Mouse (Mus musculus) heart, embryonic 13.5 days (tissue): ENCODE results near the gene Mdga1. TPM values are rescaled to one million over a fixed set of nuclear protein-coding genes. Genes with fewer than 3 reads are reported as not detected.
A peak's percentile ranks its signal among the peaks of the same experiment; 100 is the strongest.

ENCODE experiments used
- ATAC-seq: fragments of 200-750 bp; cut with Nextera tagmentation; 2 replicates; pipeline ENCODE4 v1.8.0; 2017; ENCODE audit warnings: moderate TSS enrichment; ENCODE audit not compliant: insufficient number of reproducible peaks, low FRiP score, low TSS enrichment; ENCODE audit errors: extremely low read depth
- H3K27ac ChIP-seq: fragments of 300-500 bp; sonication (generic); replicated peaks from 2 replicates; pipeline ENCODE4 v1.5.1; 2015; ENCODE audit warnings: moderate library complexity, mild to moderate bottlenecking, inconsistent platforms
- H3K27me3 ChIP-seq: fragments of 300-500 bp; sonication (generic); replicated peaks from 2 replicates; pipeline ENCODE4 v1.6.1; 2015; ENCODE audit warnings: mild to moderate bottlenecking, inconsistent platforms
- H3K36me3 ChIP-seq: fragments of 300-500 bp; sonication (generic); 2 replicates; pipeline ENCODE4 v1.6.1; 2015; ENCODE audit warnings: mild to moderate bottlenecking, inconsistent platforms
- H3K4me1 ChIP-seq: fragments of 300-500 bp; sonication (generic); 2 replicates; pipeline ENCODE4 v1.6.1; 2015; ENCODE audit warnings: inconsistent platforms
- H3K4me2 ChIP-seq: fragments of 300-500 bp; sonication (generic); 2 replicates; pipeline ENCODE4 v1.6.1; 2015; ENCODE audit warnings: inconsistent platforms, mild to moderate bottlenecking, moderate library complexity
- H3K4me3 ChIP-seq: fragments of 300-500 bp; sonication (generic); 2 replicates; pipeline ENCODE4 v1.5.1; 2015; ENCODE audit warnings: moderate library complexity, mild to moderate bottlenecking, inconsistent platforms
- H3K9ac ChIP-seq: fragments of 300-500 bp; sonication (generic); 2 replicates; pipeline ENCODE4 v1.6.1; 2015; ENCODE audit warnings: inconsistent platforms, mild to moderate bottlenecking, moderate library complexity
- H3K9me3 ChIP-seq: fragments of 300-500 bp; sonication (generic); 2 replicates; pipeline ENCODE4 v1.6.1; 2016; ENCODE audit warnings: inconsistent platforms
- WGBS: fragments of 180-500 bp; shearing (Covaris S2); methylation state at CpG from one replicate; pipeline ENCODE4 v1.1.7; 2015; ENCODE audit warnings: mixed read lengths; 5-methylcytosine and 5-hydroxymethylcytosine counted together
- polyA plus RNA-seq: library from polyadenylated mRNA; unstranded; fragments of >200 nt; fragmentation: Nextera tagmentation; extraction: Ambion mirVana; gene quantifications from 2 replicates; pipeline ENCODE4 v1.2.1, GENCODE M21; 2015

Gene Mdga1
- polyA plus RNA-seq, 1 experiment from 2014 or later: 4.4 TPM

- Histone ChIP-seq H3K4me3 (no peak overlapping the region), H3K4me1 (peaks cover 37% of the 10 kb centered on the region), H3K9ac (no peak overlapping the region), H3K4me2 (no peak overlapping the region), H3K9me3 (no peaks in the 10 kb centered on the region), H3K27ac (no peak overlapping the region), H3K36me3 (no peaks in the 10 kb centered on the region), H3K27me3 (peaks cover 19% of the 10 kb centered on the region)
- WGBS: 85% methylated on average over 3 of the region's 3 CpGs
- no peak for ATAC-seq
Measured at GRCm38 (mm10) chr17:29858764-29859163, 111.1 kb downstream of the Mdga1 start.

- Histone ChIP-seq H3K36me3 (no peaks in the 10 kb centered on the region), H3K27me3 (peaks cover 34% of the 10 kb centered on the region), H3K4me1 (peaks cover 53% of the 10 kb centered on the region), H3K4me2 (no peak overlapping the region), H3K9ac (no peak overlapping the region), H3K9me3 (no peaks in the 10 kb centered on the region), H3K4me3 (no peak overlapping the region), H3K27ac (no peak overlapping the region)
- ATAC-seq: no peak
- 67% methylated on average over 18 of the region's 18 CpGs for WGBS
Measured at GRCm38 (mm10) chr17:29855702-29856580, 113.9 kb downstream of the Mdga1 start.

- H3K36me3 ChIP-seq: no peaks in the 10 kb centered on the region
- no peak overlapping the region for H3K4me2 ChIP-seq
- no peaks in the 10 kb centered on the region for H3K9me3 ChIP-seq
- no peak overlapping the region for H3K27ac ChIP-seq
- no peak for ATAC-seq
- H3K4me3 ChIP-seq: no peak overlapping the region
- peaks cover 48% of the 10 kb centered on the region for H3K4me1 ChIP-seq
- WGBS: 84% methylated on average over 4 of the region's 4 CpGs
- no peak overlapping the region for H3K9ac ChIP-seq
- peaks cover 35% of the 10 kb centered on the region for H3K27me3 ChIP-seq
Measured at GRCm38 (mm10) chr17:29854835-29855234, 115.1 kb downstream of the Mdga1 start.

DNA sequence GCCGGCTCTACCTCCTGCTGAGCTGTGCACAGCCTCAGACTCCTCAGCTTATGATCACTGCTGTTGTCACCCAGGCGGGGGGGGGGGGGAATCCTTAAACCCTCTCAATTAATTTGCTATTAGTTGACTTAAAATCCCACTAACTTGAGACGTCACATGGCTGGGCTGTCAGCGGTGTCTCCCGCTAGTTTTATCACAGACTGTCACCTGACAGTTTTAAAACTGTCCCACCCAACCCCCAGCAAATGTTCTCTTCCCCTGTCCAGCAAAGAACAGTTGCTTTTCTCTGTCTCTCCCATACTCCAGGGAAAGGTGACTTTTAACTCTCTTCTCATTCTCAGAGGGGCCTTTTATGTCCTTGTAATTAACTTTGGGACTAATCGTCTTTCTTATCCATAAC is 115.5 kb downstream of the Mdga1 start:
- Histone ChIP-seq H3K4me1 (peaks cover 44% of the 10 kb centered on the region), H3K27ac (no peak overlapping the region), H3K9me3 (no peaks in the 10 kb centered on the region), H3K9ac (no peak overlapping the region), H3K36me3 (no peaks in the 10 kb centered on the region), H3K4me2 (no peak overlapping the region), H3K27me3 (peaks cover 40% of the 10 kb centered on the region), H3K4me3 (no peak overlapping the region)
- 56% methylated on average over 6 of the region's 6 CpGs for WGBS
- no peak for ATAC-seq

DNA sequence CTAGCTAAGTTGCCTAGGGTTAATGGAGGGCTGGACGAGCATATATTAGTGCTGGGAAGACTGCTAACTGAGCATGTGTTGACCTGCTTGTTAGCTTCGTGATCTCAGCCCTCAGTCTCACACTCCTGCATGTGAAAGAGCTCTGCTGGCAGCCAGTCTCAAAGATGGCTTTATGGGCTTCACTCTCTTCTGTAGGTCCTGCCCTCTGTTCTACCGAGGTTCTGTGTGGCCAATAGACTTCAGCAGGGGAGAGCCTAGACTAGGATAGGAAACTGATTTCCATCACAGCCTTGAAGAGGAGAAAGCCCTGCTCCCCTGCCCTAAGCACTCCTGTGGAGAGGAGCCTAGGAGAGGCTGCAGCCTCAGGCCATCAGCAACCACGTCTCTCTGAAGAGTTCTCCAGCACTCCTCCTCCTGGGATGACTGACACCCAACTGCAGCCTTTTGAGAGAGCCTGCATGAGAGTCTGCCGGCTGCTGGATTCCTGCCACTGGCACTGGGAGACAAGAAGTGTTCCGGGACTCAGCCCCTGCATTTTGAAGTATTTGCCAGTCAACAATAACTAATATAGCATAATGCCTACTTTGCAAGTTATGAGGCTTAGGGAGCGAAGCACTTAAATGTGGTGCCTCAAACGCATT is 116.9 kb downstream of the Mdga1 start:
- Histone ChIP-seq H3K4me2 (0 out of 2 replicates have a peak overlapping the region, but pooled peaks have one; percentile 4), H3K9me3 (no peaks in the 10 kb centered on the region), H3K27ac (no peak overlapping the region), H3K4me1 (peaks cover 43% of the 10 kb centered on the region), H3K27me3 (peaks cover 43% of the 10 kb centered on the region), H3K4me3 (no peak overlapping the region), H3K36me3 (no peaks in the 10 kb centered on the region), H3K9ac (no peak overlapping the region)
- ATAC-seq: no peak
- 40% methylated on average over 8 of the region's 8 CpGs for WGBS

GRCm38 (mm10) chr17:29849436-29849797 is 120.5 kb downstream of the Mdga1 start:
- H3K36me3 ChIP-seq: no peaks in the 10 kb centered on the region
- H3K27me3 ChIP-seq: peaks cover 35% of the 10 kb centered on the region
- H3K4me3 ChIP-seq: no peak overlapping the region
- no peaks in the 10 kb centered on the region for H3K9me3 ChIP-seq
- no peak overlapping the region for H3K4me2 ChIP-seq
- WGBS: 82% methylated on average over 13 of the region's 13 CpGs
- H3K27ac ChIP-seq: no peak overlapping the region
- H3K4me1 ChIP-seq: peaks cover 25% of the 10 kb centered on the region
- no peak for ATAC-seq
- no peak overlapping the region for H3K9ac ChIP-seq

DNA sequence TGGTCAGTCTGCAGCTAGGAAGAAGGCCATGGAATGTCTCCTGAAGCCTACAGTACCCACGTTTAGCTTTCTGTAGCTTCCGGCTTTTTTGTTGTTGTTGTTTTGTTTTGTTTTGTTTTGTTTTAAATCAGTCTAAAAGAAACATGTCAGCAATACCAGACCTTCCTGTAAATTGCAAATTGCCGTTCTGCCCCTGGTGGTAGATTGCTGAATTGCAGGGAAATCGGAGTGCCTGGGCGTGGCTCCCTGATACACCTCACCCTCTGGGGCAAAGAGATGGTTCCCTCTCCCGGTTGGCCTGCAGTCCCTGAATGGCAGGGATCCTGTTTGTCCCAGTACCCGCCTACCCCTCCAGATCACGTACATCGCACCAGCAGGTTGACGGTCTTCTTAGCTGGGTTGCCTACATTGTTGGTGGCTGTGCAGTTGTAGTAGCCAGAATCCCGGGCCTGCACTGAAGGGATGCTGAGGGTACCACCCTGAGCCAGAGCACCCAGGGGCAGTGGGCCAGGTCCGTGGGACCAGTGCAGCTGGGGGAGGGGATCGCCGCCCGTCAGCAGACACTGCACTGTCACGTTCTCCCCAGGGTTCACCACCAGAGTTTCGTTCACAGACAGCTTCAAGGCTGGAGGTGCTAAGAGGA is 121.0 kb downstream of the Mdga1 start:
- Histone ChIP-seq H3K9ac (no peak overlapping the region), H3K27me3 (peaks cover 30% of the 10 kb centered on the region), H3K36me3 (no peaks in the 10 kb centered on the region), H3K4me2 (no peak overlapping the region), H3K9me3 (no peaks in the 10 kb centered on the region), H3K4me1 (peaks cover 21% of the 10 kb centered on the region), H3K4me3 (no peak overlapping the region), H3K27ac (no peak overlapping the region)
- WGBS: 29% methylated on average over 17 of the region's 17 CpGs
- no peak for ATAC-seq

DNA sequence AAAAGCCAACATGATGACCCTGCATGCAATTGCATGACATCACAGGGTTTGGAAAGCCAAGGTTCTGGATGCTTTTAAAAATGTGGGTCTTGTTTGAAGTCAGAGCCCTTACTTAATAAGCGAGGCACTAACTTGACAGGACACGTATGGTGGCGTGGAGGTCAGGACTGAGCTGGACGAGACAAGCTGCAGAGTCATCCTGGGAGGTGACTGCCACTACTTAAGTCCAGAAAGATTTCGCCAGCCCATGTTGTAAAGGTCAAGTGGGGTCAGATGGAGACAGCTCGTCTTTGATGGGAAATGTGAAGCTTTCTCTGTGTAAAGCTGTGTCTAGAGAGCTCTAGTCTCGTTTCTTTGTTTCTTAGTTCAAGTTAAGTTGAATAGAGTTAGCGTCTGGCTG is 122.6 kb downstream of the Mdga1 start:
- no peak overlapping the region for H3K4me3 ChIP-seq
- peaks cover 9% of the 10 kb centered on the region for H3K4me1 ChIP-seq
- H3K27ac ChIP-seq: no peak overlapping the region
- H3K9me3 ChIP-seq: no peaks in the 10 kb centered on the region
- H3K27me3 ChIP-seq: peaks cover 31% of the 10 kb centered on the region
- WGBS: 60% methylated on average over 8 of the region's 8 CpGs
- H3K9ac ChIP-seq: no peak overlapping the region
- H3K4me2 ChIP-seq: no peak overlapping the region
- no peaks in the 10 kb centered on the region for H3K36me3 ChIP-seq
- ATAC-seq: no peak

GRCm38 (mm10) chr17:29846284-29846683 is 123.6 kb downstream of the Mdga1 start:
- H3K9ac ChIP-seq: no peak overlapping the region
- no peak overlapping the region for H3K4me2 ChIP-seq
- peaks cover 18% of the 10 kb centered on the region for H3K4me1 ChIP-seq
- H3K27ac ChIP-seq: no peak overlapping the region
- no peak overlapping the region for H3K4me3 ChIP-seq
- no peaks in the 10 kb centered on the region for H3K9me3 ChIP-seq
- no peaks in the 10 kb centered on the region for H3K36me3 ChIP-seq
- peaks cover 27% of the 10 kb centered on the region for H3K27me3 ChIP-seq
- ATAC-seq: no peak
- WGBS: 42% methylated on average over 15 of the region's 15 CpGs

DNA sequence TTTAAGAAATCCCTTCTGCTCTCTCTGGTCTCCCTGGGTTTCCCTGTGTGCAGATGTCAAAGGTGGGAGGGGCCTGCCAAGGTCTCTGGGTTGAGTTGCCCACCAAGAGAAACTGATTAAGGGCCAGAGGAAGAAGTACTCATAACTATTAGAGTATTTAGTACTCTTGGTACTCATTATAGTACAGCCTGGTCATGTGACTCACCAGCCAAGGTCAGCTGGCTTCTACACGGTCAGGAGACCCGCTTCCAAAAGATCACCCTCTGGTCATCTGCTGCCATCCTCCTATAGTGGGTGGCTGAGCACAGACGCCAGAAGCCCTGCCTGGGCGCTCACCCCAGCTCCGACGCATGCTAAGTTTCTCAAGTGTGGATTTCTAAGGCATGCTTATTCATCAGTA is 124.9 kb downstream of the Mdga1 start:
- Histone ChIP-seq H3K4me2 (no peak overlapping the region), H3K4me3 (no peak overlapping the region), H3K4me1 (peaks cover 20% of the 10 kb centered on the region), H3K27ac (no peak overlapping the region), H3K9ac (no peak overlapping the region), H3K27me3 (peaks cover 31% of the 10 kb centered on the region), H3K36me3 (no peaks in the 10 kb centered on the region), H3K9me3 (no peaks in the 10 kb centered on the region)
- ATAC-seq: no peak
- WGBS: 83% methylated on average over 6 of the region's 6 CpGs

DNA sequence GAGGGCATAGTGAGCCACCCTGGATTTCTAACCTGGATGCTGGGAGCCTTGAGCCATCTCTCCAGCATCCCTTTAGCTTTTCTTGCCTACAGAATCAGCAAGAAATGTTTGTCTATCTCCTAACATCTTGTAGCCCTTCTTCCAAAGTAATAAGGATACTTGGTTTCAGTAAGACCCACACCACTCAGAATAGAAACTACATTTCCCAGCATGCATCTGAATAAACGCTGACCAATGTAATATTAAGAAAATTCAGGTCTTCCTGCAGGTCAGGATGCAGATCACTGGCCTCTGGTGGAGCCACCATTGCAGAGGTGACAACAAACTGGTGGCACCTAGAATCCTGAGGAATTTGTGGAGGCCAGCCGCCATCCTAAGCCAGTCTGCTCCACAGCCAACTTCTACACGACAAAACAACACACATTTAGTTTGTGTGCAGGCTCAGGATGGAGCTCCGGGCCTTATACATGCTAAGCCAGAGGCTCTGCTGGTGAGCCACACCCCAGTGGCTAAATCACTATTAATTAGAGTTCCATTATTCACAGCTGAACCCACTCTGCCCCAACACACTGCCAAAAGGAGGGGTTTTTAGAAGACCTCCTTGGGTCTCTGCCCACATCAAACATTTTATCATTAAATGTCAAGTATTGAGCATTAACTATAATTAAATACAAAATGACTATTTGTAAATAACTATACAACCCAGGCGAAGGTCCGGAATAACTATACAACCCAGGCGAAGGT is 126.3 kb downstream of the Mdga1 start:
- no peak for ATAC-seq
- Histone ChIP-seq H3K36me3 (no peaks in the 10 kb centered on the region), H3K4me1 (peaks cover 20% of the 10 kb centered on the region), H3K27ac (no peak overlapping the region), H3K27me3 (peaks cover 22% of the 10 kb centered on the region), H3K4me3 (no peak overlapping the region), H3K9me3 (no peaks in the 10 kb centered on the region), H3K4me2 (no peak overlapping the region), H3K9ac (no peak overlapping the region)
- WGBS: 87% methylated on average over 7 of the region's 7 CpGs
